Mouse (Mus musculus) kidney, adult 10 weeks (tissue): ENCODE data around the gene Olfr341. TPM values are rescaled to one million over a fixed set of nuclear protein-coding genes. Genes with fewer than 3 reads are reported as not detected.

Experiments
- polyA plus RNA-seq: library from polyadenylated mRNA; stranded (reverse); fragments of 350-450 nt; fragmentation: Illumina TruSeq; extraction: RNeasy Lipid Tissue Mini Kit (QIAGEN cat#74804); gene quantifications from one replicate; pipeline ENCODE4 v1.2.3, GENCODE M21; 2014; ENCODE audit warnings: low read depth, low replicate concordance

Gene Olfr341
- not detected for polyA plus RNA-seq

DNA sequence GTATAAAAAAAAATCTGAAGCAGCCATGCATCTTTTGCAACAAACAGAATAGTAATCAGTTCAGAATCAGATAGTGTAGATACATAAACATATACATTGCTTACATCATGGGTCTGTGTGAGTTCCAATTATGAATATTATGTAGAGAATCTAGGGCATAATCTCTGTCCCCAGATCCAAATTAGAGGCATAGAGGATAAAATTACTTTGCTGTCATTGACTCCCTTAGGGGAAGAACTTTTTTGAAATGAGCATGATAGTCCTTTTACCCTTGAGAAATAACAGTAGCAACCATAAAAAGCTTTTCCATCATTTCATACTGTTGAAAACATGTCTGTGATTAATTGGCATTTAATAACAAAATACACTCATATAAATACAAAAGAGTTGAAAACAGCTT, at the start of gene Olfr341:
TSS of gene Olfr341 (minus strand) at position 101 of the 400 bp plus-strand sequence.

DNA sequence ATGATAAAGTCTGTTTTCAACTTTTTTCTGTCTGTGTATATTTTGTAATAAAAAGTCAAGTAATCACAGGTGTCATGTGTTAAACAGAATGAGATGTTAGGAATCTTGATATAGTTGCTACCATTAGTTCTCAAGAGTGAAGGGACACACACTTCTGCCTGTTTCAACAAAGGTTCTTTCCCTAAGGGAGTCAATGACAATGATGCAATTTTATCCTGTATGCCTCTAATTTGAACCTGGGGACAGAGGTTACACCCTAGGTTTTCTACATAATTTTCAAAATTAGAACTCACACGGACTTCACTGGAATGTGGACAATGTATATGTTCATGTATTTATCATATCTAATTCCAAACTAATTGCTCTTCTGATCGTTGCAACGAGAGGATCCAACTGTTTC, 42.4 kb upstream of the Olfr341 start, which contains the start of gene Olfr342:
TSS of gene Olfr342 (plus strand) at position 301 of the 400 bp plus-strand sequence.

DNA sequence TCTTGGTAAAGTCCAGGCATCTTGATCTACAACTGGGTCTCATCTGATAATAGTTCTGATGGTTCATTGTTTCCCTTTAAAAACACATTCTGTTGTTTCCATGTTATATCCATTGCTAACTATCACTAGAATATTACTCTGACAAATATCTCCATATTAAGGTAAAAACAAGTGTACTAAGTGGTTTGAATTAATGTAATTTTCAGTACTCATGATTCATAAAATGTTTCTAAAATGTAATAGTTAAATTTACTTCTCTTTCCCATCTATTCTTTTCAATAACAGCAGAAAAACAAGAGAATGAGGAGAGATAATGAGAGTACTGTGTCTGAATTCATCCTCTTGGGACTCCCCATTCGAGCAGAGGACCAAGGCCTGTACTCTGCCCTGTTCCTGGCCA, 30.0 kb downstream of the Olfr341 start, which contains the start of gene Olfr340:
TSS of gene Olfr340 (plus strand) at position 301 of the 400 bp plus-strand sequence.

Other genes starting within 250 kb of the Olfr341 start
- not detected for gene Olfr338, start 108.9 kb downstream of the Olfr341 start, polyA plus RNA-seq
- gene Olfr339, start 63.5 kb downstream of the Olfr341 start, polyA plus RNA-seq, result not detected
- gene Olfr340, start 29.9 kb downstream of the Olfr341 start, polyA plus RNA-seq, result not detected
- not detected for gene Olfr342, start 42.5 kb upstream of the Olfr341 start, polyA plus RNA-seq
- not detected for gene Olfr344, start 84.2 kb upstream of the Olfr341 start, polyA plus RNA-seq
- gene Olfr345, start 157.6 kb upstream of the Olfr341 start, polyA plus RNA-seq, result not detected
- gene Olfr346, start 203.3 kb upstream of the Olfr341 start, polyA plus RNA-seq, result not detected
- not detected for gene Olfr347, start 249.4 kb upstream of the Olfr341 start, polyA plus RNA-seq